Mouse (Mus musculus): ENCODE measurements around the gene Med27. TPM values are rescaled to one million over a fixed set of nuclear protein-coding genes. Genes with fewer than 3 reads are reported as not detected.

Gene Med27
- polyA plus RNA-seq, 1 experiment from 2014 or later, result 45.0 TPM

DNA sequence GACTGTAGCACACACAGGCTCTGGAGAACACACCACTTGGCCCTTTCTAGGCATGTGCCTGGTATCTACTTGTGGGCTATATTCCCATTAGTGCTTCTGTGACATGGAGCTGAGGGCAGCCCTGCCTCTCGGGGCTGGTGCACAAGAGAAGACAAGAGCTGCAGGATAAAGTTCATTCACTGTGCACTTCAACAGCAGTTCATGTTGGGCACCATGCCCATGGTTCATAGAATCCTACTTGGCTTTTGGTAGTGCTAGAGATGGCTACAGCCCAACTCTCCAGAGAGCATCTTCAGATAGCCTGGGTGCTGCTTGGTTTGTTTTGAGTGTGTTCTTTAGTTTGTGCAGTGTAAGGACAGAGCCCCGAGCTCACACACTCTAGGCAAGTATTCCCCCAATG is 138.9 kb downstream of the Med27 start:
- H3K27me3 ChIP-seq (ENCODE audit: control insufficient read depth, insufficient read depth, low read depth, low read length), result no peaks in the 10 kb centered on the region
- WGBS, result 66% methylated on average over 2 of the region's 2 CpGs
- no peak overlapping the region for H3K4me2 ChIP-seq (ENCODE audit: low read depth, low read length)
- H3K4me3 ChIP-seq (ENCODE audit: low read length), result no peak overlapping the region
- no peaks in the 10 kb centered on the region for H3K4me1 ChIP-seq (replicated peaks; ENCODE audit: control insufficient read depth, insufficient read depth, low read length)
- no peak overlapping the region for H3K9ac ChIP-seq (ENCODE audit: low read length)
- H3K9me3 ChIP-seq (ENCODE audit: control insufficient read depth, low read length), result no peaks in the 10 kb centered on the region
- H3K36me3 ChIP-seq (ENCODE audit: control insufficient read depth, insufficient read depth, low read length), result no peaks in the 10 kb centered on the region
- no peak overlapping the region for H3K27ac ChIP-seq (ENCODE audit: low read length)
- no peak for ATAC-seq (ENCODE audit: low read depth)

DNA sequence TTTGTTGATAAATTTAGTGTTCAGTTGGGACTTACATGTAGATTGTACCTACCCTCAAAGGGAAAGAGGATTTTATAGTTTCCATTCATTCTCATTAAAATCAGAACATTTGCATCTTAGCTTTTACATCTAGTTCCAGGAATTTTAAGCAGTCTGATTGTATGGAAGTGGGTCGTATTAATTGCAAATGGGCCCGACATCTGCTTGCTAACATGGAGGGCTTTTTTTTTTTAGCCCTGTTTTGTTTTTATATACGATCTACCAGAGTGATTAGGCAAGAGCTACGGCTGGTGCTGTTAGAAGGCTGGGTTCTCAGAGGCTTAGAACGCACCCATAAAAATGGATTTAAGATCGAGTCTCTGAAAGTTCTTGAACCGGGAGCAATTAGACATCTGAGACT is 139.9 kb downstream of the Med27 start:
- WGBS, result 76% methylated on average over 7 of the region's 7 CpGs
- no peaks in the 10 kb centered on the region for H3K9me3 ChIP-seq (ENCODE audit: control insufficient read depth, low read length)
- H3K4me3 ChIP-seq (ENCODE audit: low read length), result no peak overlapping the region
- H3K9ac ChIP-seq (ENCODE audit: low read length), result no peak overlapping the region
- no peaks in the 10 kb centered on the region for H3K4me1 ChIP-seq (replicated peaks; ENCODE audit: control insufficient read depth, insufficient read depth, low read length)
- H3K4me2 ChIP-seq (ENCODE audit: low read depth, low read length), result no peak overlapping the region
- no peaks in the 10 kb centered on the region for H3K27me3 ChIP-seq (ENCODE audit: control insufficient read depth, insufficient read depth, low read depth, low read length)
- no peak for ATAC-seq (ENCODE audit: low read depth)
- no peaks in the 10 kb centered on the region for H3K36me3 ChIP-seq (ENCODE audit: control insufficient read depth, insufficient read depth, low read length)
- no peak overlapping the region for H3K27ac ChIP-seq (ENCODE audit: low read length)

DNA sequence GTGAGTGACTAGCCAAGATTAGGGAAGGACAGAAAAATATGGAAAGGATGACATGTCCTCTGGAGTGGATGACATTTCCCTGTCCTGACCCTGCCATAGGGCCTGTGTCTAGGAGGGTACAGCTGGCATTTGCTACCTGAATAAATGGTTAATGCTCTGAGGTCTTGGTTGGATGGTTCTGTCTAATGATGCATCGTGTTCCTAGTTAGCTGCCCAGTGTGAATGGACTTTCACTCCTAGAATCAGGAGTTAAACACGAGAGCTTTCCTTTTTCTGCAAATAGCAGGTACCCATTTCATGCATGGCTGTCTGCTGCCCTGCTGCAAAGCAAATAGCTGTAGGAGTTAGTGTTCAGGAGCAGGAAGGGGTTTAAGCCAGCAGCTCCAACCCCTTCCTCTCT is 141.0 kb downstream of the Med27 start:
- Histone ChIP-seq H3K27ac (ENCODE audit: low read length) (no peak overlapping the region), H3K27me3 (ENCODE audit: control insufficient read depth, insufficient read depth, low read depth, low read length) (no peaks in the 10 kb centered on the region)
- no peak for ATAC-seq (ENCODE audit: low read depth)

DNA sequence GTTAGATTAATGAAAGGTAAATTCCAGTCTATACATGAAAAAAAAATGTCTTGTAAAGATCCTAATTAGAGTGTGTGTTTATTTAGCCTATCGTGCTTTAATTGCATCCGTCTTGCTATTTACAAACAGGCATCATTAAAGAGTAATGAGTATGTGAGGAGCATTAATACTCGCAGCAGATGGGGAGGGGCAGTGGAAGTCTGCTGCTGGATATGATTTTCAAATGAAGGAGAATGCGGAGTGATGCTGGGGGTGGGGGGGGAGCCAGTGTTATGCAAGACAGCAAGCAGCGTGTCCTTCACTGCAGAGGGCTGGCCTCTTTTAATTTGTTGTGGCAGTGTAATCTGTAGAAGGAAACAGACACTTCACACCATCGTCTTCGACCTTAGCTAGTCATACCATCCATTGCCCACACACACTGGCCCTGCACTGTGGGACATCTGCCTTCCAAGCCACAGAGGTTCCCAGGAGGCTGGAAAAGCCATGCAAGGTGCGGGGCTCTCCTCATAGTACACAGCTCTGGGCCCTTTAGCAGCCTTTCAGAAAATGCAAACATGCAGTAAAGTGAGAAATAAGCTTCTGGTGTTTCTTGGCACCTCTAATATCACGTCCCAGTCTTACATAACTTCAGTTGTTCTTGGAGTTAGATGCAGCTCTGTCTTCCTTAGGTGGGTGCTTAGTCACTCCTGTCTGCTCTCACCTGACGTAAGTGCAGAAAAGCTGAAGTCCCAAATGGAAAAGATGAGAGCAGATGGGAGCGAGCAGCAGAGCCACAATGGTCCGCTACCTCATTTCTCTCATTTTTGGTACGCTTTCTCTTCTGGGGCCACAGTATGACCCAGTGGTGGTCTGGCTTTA is 142.0 kb downstream of the Med27 start:
- H3K4me1 ChIP-seq (replicated peaks; ENCODE audit: control insufficient read depth, insufficient read depth, low read length), result no peaks in the 10 kb centered on the region
- WGBS, result 81% methylated on average over 13 of the region's 13 CpGs
- H3K36me3 ChIP-seq (ENCODE audit: control insufficient read depth, insufficient read depth, low read length), result no peaks in the 10 kb centered on the region
- H3K27ac ChIP-seq (ENCODE audit: low read length), result no peak overlapping the region
- H3K27me3 ChIP-seq (ENCODE audit: control insufficient read depth, insufficient read depth, low read depth, low read length), result no peaks in the 10 kb centered on the region
- H3K4me3 ChIP-seq (ENCODE audit: low read length), result no peak overlapping the region
- no peak for ATAC-seq (ENCODE audit: low read depth)
- H3K9me3 ChIP-seq (ENCODE audit: control insufficient read depth, low read length), result no peaks in the 10 kb centered on the region
- no peak overlapping the region for H3K4me2 ChIP-seq (ENCODE audit: low read depth, low read length)
- no peak overlapping the region for H3K9ac ChIP-seq (ENCODE audit: low read length)

More for the DNA sequence above, 141.0 kb downstream of the Med27 start:
- 82% methylated on average over 2 of the region's 2 CpGs for WGBS
- Histone ChIP-seq H3K36me3 (ENCODE audit: control insufficient read depth, insufficient read depth, low read length) (no peaks in the 10 kb centered on the region), H3K4me2 (ENCODE audit: low read depth, low read length) (no peak overlapping the region), H3K9me3 (ENCODE audit: control insufficient read depth, low read length) (no peaks in the 10 kb centered on the region), H3K4me3 (ENCODE audit: low read length) (no peak overlapping the region), H3K4me1 (replicated peaks; ENCODE audit: control insufficient read depth, insufficient read depth, low read length) (no peaks in the 10 kb centered on the region), H3K9ac (ENCODE audit: low read length) (no peak overlapping the region)

DNA sequence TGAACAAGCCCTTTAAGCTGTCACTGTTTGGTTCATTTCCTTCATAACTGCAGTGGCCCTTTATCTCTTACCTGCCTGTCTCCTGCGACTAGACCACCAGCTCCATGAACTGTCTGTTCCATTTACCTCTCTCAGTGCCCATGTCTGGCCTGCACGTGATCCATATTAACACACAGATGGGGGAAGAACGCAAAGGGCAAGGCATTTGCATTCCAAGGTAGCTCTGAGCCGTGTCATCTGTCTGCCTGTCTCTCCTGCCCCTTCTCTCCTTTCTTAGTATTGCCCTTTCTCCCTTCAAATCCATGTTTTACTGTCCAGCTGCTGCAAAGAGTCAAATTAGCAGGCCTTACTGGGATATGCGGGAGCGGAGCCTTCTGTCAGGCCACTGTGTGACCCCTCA is 145.0 kb downstream of the Med27 start:
- no peak for ATAC-seq (ENCODE audit: low read depth)
- Histone ChIP-seq H3K4me1 (replicated peaks; ENCODE audit: control insufficient read depth, insufficient read depth, low read length) (no peaks in the 10 kb centered on the region), H3K4me2 (ENCODE audit: low read depth, low read length) (no peak overlapping the region), H3K27me3 (ENCODE audit: control insufficient read depth, insufficient read depth, low read depth, low read length) (no peaks in the 10 kb centered on the region), H3K9me3 (ENCODE audit: control insufficient read depth, low read length) (no peaks in the 10 kb centered on the region), H3K4me3 (ENCODE audit: low read length) (no peak overlapping the region), H3K27ac (ENCODE audit: low read length) (no peak overlapping the region), H3K36me3 (ENCODE audit: control insufficient read depth, insufficient read depth, low read length) (no peaks in the 10 kb centered on the region), H3K9ac (ENCODE audit: low read length) (no peak overlapping the region)
- WGBS, result 80% methylated on average over 6 of the region's 6 CpGs

DNA sequence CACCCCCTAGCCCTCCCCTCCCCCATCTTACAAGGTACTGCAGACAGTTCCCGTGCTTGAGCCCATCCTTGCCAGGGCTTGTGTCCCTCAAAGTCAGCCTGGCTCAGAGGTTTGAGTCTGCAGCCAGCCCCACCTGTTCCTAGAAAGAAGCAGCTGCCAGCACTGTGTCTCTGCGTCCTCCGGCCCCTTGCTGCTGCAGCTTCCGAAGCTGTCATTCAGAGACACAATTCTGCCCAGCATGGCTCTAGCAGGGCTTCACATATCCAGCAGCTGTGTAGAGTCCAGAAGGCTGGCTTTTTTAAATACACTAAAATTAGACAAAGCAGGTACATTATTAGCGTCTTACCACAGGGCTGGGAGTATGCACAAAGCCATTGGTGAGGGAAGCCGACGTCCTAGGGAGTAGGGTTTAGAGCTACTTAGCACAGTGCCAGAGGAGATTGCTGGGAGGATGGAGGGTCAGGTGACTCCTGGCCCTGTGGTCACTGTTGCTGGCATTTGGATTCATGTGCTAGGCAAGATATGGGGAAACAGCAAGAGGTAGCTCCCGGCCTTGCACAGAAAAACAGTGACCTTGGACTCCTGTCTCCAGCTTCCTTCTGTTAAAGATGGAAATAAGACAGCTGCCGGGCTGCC is 146.9 kb downstream of the Med27 start:
- Histone ChIP-seq H3K27me3 (ENCODE audit: control insufficient read depth, insufficient read depth, low read depth, low read length) (no peaks in the 10 kb centered on the region), H3K4me3 (ENCODE audit: low read length) (no peak overlapping the region), H3K27ac (ENCODE audit: low read length) (no peak overlapping the region), H3K9ac (ENCODE audit: low read length) (no peak overlapping the region), H3K36me3 (ENCODE audit: control insufficient read depth, insufficient read depth, low read length) (no peaks in the 10 kb centered on the region), H3K9me3 (ENCODE audit: control insufficient read depth, low read length) (no peaks in the 10 kb centered on the region), H3K4me1 (replicated peaks; ENCODE audit: control insufficient read depth, insufficient read depth, low read length) (no peaks in the 10 kb centered on the region), H3K4me2 (ENCODE audit: low read depth, low read length) (no peak overlapping the region)
- WGBS, result 44% methylated on average over 9 of the region's 9 CpGs
- no peak for ATAC-seq (ENCODE audit: low read depth)

DNA sequence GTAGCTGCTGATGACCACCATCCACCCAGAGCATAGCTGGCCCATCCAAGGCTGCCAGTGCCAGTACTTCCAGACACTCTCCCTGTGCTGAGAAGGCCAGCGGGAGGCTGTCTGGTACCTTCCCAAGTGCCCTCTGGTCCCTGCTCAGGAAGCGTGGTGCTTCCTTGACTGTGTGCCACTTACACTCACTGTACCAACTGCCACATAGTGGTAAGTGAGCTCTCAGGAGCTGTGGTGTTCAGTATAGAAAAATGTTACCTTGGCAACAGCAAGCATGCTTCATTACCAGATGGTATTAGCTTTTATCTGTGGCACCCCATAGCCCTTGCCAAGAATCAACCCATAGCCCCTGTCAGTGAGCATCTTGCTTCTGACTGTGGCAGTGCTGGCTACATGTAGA is 148.7 kb downstream of the Med27 start:
- Histone ChIP-seq H3K4me1 (replicated peaks; ENCODE audit: control insufficient read depth, insufficient read depth, low read length) (no peaks in the 10 kb centered on the region), H3K36me3 (ENCODE audit: control insufficient read depth, insufficient read depth, low read length) (no peaks in the 10 kb centered on the region), H3K27me3 (ENCODE audit: control insufficient read depth, insufficient read depth, low read depth, low read length) (no peaks in the 10 kb centered on the region), H3K9ac (ENCODE audit: low read length) (no peak overlapping the region), H3K27ac (ENCODE audit: low read length) (no peak overlapping the region), H3K4me2 (ENCODE audit: low read depth, low read length) (no peak overlapping the region), H3K9me3 (ENCODE audit: control insufficient read depth, low read length) (no peaks in the 10 kb centered on the region), H3K4me3 (ENCODE audit: low read length) (no peak overlapping the region)
- WGBS, result 81% methylated on average over 2 of the region's 2 CpGs
- no peak for ATAC-seq (ENCODE audit: low read depth)

DNA sequence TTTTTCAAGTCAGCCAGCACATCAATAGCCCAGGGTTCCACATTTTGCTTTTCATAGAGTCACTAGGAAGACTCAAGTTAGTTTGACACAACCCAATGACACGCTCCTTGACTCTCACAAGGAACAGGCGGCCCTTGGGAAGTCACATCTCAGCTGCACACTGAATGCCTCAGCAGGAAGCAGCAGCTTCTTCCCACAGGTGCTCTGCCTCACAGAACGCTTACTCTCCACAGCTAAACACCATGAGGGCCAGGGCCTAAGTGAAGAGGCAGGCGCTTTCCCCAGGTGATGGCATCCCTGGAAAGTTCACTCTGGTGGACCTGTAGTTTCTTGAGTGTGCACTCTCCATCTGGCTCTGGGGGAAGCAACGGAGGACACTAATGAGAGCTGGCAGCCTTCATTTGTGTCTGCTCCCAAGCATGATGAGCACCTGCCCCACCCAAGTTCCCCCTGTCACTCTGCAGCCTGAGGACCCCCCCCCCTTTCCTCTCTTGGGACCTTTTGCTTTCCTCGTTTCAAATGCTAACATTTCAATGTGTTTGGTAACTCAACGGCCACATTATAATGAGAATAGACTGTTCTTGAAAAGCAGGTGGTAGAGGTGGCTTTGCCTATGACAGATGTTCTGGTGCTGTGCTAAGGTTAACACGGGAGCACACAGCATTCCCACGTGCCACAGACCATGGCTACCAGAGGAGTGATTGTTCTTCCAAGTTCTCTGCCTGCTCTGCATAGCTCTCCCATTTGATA is 154.2 kb downstream of the Med27 start:
- Histone ChIP-seq H3K4me2 (ENCODE audit: low read depth, low read length) (no peak overlapping the region), H3K4me1 (replicated peaks; ENCODE audit: control insufficient read depth, insufficient read depth, low read length) (no peaks in the 10 kb centered on the region), H3K4me3 (ENCODE audit: low read length) (no peak overlapping the region), H3K9ac (ENCODE audit: low read length) (no peak overlapping the region), H3K27ac (ENCODE audit: low read length) (no peak overlapping the region), H3K9me3 (ENCODE audit: control insufficient read depth, low read length) (no peaks in the 10 kb centered on the region), H3K36me3 (ENCODE audit: control insufficient read depth, insufficient read depth, low read length) (no peaks in the 10 kb centered on the region), H3K27me3 (ENCODE audit: control insufficient read depth, insufficient read depth, low read depth, low read length) (no peaks in the 10 kb centered on the region)
- 79% methylated on average over 9 of the region's 9 CpGs for WGBS
- no peak for ATAC-seq (ENCODE audit: low read depth)

DNA sequence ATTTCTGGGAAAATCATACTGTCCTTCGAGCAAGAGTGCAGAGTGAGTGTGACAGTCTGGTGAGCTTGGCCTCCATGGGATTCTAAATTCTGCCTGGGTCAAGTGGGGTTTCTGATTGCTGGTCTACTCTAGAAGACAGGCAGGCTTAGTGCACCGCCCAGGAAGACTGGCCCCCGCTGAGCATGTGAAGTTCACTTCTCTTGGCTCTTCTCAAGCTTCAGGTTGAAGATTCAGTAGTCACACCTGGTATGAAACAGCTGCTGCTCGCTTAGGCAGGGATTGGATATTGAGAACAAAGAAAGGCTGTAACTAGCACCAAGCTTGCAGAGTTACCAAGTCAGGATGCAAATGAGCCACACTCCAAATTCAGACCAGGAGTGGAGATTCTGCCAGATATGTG is 154.8 kb downstream of the Med27 start:
- H3K4me1 ChIP-seq (replicated peaks; ENCODE audit: control insufficient read depth, insufficient read depth, low read length), result no peaks in the 10 kb centered on the region
- no peak overlapping the region for H3K27ac ChIP-seq (ENCODE audit: low read length)
- no peak for ATAC-seq (ENCODE audit: low read depth)
- H3K27me3 ChIP-seq (ENCODE audit: control insufficient read depth, insufficient read depth, low read depth, low read length), result no peaks in the 10 kb centered on the region
- H3K4me3 ChIP-seq (ENCODE audit: low read length), result no peak overlapping the region
- H3K36me3 ChIP-seq (ENCODE audit: control insufficient read depth, insufficient read depth, low read length), result no peaks in the 10 kb centered on the region
- no peak overlapping the region for H3K4me2 ChIP-seq (ENCODE audit: low read depth, low read length)
- H3K9ac ChIP-seq (ENCODE audit: low read length), result no peak overlapping the region
- H3K9me3 ChIP-seq (ENCODE audit: control insufficient read depth, low read length), result no peaks in the 10 kb centered on the region
- 79% methylated on average over 4 of the region's 4 CpGs for WGBS

Data from lung, embryonic 16.5 days (tissue).